Mouse (Mus musculus) spleen, postnatal 36 days (tissue): ENCODE results near the gene Vps37c.

Source experiments
- DNase-seq, 2 experiments: peaks; one replicate each; pipeline ENCODE4 v3.0.0; 2022; ENCODE audit warnings: low spot score in 2 of 2, mixed read lengths in 1 of 2

Gene Vps37c

GRCm38 (mm10) chr19:10689470-10690166 lies 1.1 kb downstream of the Vps37c start:
- DNase-seq, result no peak

- no peak for DNase-seq
Measured at GRCm38 (mm10) chr19:10690336-10690735, 1.8 kb downstream of the Vps37c start.

GRCm38 (mm10) chr19:10691121-10691520 lies 2.6 kb downstream of the Vps37c start:
- no peak for DNase-seq

GRCm38 (mm10) chr19:10691660-10692059 lies 3.1 kb downstream of the Vps37c start:
- DNase-seq, result no peak

- DNase-seq, result no peak
Measured at GRCm38 (mm10) chr19:10692361-10692760, 3.8 kb downstream of the Vps37c start.

GRCm38 (mm10) chr19:10693926-10694682 lies 5.6 kb downstream of the Vps37c start:
- DNase-seq, result peak; percentile 31 to 50

- DNase-seq, result no peak
Measured at GRCm38 (mm10) chr19:10695801-10696200, 7.3 kb downstream of the Vps37c start.

- peak in 1 of 2 experiments; percentile 26 for DNase-seq
Measured at GRCm38 (mm10) chr19:10698131-10698991, 9.8 kb downstream of the Vps37c start.

GRCm38 (mm10) chr19:10699851-10700250 lies 11.3 kb downstream of the Vps37c start:
- DNase-seq, result no peak

- DNase-seq, result no peak
Measured at GRCm38 (mm10) chr19:10701013-10701726, 12.6 kb downstream of the Vps37c start.

- DNase-seq, result no peak
Measured at GRCm38 (mm10) chr19:10702125-10702524, 13.6 kb downstream of the Vps37c start.

GRCm38 (mm10) chr19:10703470-10703869 lies 14.9 kb downstream of the Vps37c start:
- no peak for DNase-seq

- DNase-seq, result no peak
Measured at GRCm38 (mm10) chr19:10707087-10707875, 18.7 kb downstream of the Vps37c start.

GRCm38 (mm10) chr19:10707881-10708280 lies 19.3 kb downstream of the Vps37c start:
- DNase-seq, result no peak

GRCm38 (mm10) chr19:10708900-10709299 lies 20.4 kb downstream of the Vps37c start:
- DNase-seq, result no peak

GRCm38 (mm10) chr19:10709360-10710087 lies 21.0 kb downstream of the Vps37c start:
- peak; percentile 76 to 82 for DNase-seq

- peak; percentile 46 to 49 for DNase-seq
Measured at GRCm38 (mm10) chr19:10710088-10710511, 21.6 kb downstream of the Vps37c start.

- DNase-seq, result no peak
Measured at GRCm38 (mm10) chr19:10710751-10711150, 22.2 kb downstream of the Vps37c start.

GRCm38 (mm10) chr19:10712194-10712593 lies 23.7 kb downstream of the Vps37c start:
- DNase-seq, result no peak

- DNase-seq, result no peak
Measured at GRCm38 (mm10) chr19:10712646-10713045, 24.1 kb downstream of the Vps37c start.
